8 mouse cellular contexts compared by ENCODE assay signal in the genomic region with DNA sequence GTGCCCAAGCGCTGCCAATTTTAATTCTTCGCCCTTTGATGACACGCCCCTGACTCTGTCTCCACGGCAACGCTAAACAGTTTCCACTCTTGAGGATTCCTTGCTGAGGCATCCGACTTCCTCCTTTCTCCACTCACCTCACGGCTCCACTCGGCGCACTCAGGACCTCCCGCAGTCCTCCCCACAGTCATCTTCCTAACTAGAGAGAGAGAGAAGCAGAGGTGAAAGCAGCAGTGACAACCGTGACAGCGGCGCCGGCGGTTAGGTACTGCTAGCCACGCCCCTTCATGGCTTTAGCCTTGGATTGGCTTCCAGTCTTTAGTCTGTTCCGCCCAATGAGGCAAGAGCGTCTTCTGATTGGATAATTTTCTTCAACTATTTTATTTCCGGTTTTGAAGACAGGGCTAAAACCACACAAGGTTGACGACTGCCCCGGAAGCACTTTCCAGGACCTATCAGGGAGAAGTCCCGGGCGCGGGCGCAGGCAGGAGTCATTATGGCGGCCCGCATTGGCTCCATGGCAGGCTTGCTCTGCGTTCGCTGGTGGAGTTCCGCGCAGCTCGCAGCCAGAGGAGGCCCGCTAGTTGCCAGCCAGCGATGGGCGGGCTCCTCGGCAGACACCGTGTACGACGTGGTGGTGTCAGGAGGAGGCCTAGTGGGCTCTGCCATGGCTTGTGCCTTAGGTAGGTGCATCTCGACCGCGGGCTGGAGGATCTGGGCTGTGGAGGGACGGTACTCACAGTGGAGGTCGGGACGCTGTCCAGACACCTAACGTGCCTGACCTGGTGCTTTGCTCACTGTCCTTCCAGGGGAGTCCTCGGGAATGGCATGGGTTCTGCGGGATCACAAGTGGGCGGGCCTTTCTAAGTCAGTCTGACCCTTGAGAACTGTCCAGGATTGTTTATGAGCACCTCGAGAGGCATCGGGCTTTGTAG. TPM values are rescaled to one million over a fixed set of nuclear protein-coding genes. Genes with fewer than 3 reads are reported as not detected.
A peak's percentile ranks its signal among the peaks of the same experiment; 100 is the strongest.
DNase-seq lines count a peak whose midpoint lies in the region; ATAC-seq lines count a peak whose summit lies in the region.

Coq6 (plus strand) TSS at position 103 of the 935 bp plus-strand sequence.
Fam161b (minus strand) TSS at position 279 of the 935 bp plus-strand sequence.

- H3K27ac ChIP-seq in brown adipose tissue, adult 24 weeks (replicated peaks; ENCODE audit: low read depth, low read length) = peak within 1 kb of the TSS; percentile 39
- peak within 1 kb of the TSS; percentile 68 for H3K27ac ChIP-seq in heart, embryonic 13.5 days (replicated peaks)
- peak within 1 kb of the TSS; percentile 77 for H3K27ac ChIP-seq in liver, embryonic 12.5 days
- H3K27ac ChIP-seq in stomach, embryonic 15.5 days = peak within 1 kb of the TSS; percentile 58

- peak; percentile 97 for ATAC-seq in heart, embryonic 13.5 days (ENCODE audit: extremely low read depth, insufficient number of reproducible peaks, low FRiP score, low TSS enrichment)
- peak; percentile 95 for ATAC-seq in liver, embryonic 12.5 days
- peak; percentile 98 for ATAC-seq in stomach, embryonic 15.5 days (ENCODE audit: insufficient read depth, low FRiP score, low read depth)

- peak within 1 kb of the TSS; percentile 89 for H3K4me2 ChIP-seq in heart, embryonic 13.5 days
- H3K4me2 ChIP-seq in liver, embryonic 12.5 days = peak within 1 kb of the TSS; percentile 80
- peak within 1 kb of the TSS; percentile 78 for H3K4me2 ChIP-seq in stomach, embryonic 15.5 days

- H3K4me1 ChIP-seq in brown adipose tissue, adult 24 weeks (ENCODE audit: control insufficient read depth, insufficient read depth, insufficient read length, low read length) = peaks cover 8% of the 10 kb centered on the region; the same call in 1 of the 2 replicates
- peaks cover 49% of the 10 kb centered on the region for H3K4me1 ChIP-seq in heart, embryonic 13.5 days
- H3K4me1 ChIP-seq in liver, embryonic 12.5 days = peaks cover 71% of the 10 kb centered on the region
- H3K4me1 ChIP-seq in stomach, embryonic 15.5 days = peaks cover 9% of the 10 kb centered on the region; the same call in 1 of the 2 replicates

- WGBS in heart, embryonic 13.5 days = under 1% methylated on average over 51 of the region's 51 CpGs
- WGBS in liver, embryonic 12.5 days (ENCODE audit: insufficient replicate concordance) = under 1% methylated on average over 51 of the region's 51 CpGs
- under 1% methylated on average over 51 of the region's 51 CpGs for WGBS in stomach, embryonic 15.5 days

- H3K4me3 ChIP-seq in brown adipose tissue, adult 24 weeks (ENCODE audit: insufficient read depth, low read depth, low read length) = peak within 1 kb of the TSS; percentile 70
- H3K4me3 ChIP-seq in heart, embryonic 13.5 days = peak within 1 kb of the TSS; percentile 91
- peak within 1 kb of the TSS; percentile 93 for H3K4me3 ChIP-seq in liver, embryonic 12.5 days
- peak within 1 kb of the TSS; percentile 99 for H3K4me3 ChIP-seq in stomach, embryonic 15.5 days (replicated peaks)

- H3K36me3 ChIP-seq in heart, embryonic 13.5 days = peaks cover 9% of the 10 kb centered on the region
- peaks cover 6% of the 10 kb centered on the region for H3K36me3 ChIP-seq in liver, embryonic 12.5 days
- H3K36me3 ChIP-seq in stomach, embryonic 15.5 days = peaks cover under 1% of the 10 kb centered on the region; the same call in 1 of the 2 replicates

- H3K9ac ChIP-seq in heart, embryonic 13.5 days = peak within 1 kb of the TSS; percentile 92
- peak within 1 kb of the TSS; percentile 85 for H3K9ac ChIP-seq in liver, embryonic 12.5 days
- H3K9ac ChIP-seq in stomach, embryonic 15.5 days = peak within 1 kb of the TSS; percentile 82

- DNase-seq in CD4-positive, CD25-positive, alpha-beta regulatory T cell, adult 2 months (ENCODE audit: low read depth, low spot score) = peak; percentile 97
- peak; percentile 94 for DNase-seq in fat pad, adult 2 months (ENCODE audit: extremely low read depth, low read depth, low spot score)
- peak; percentile 97 for DNase-seq in kidney, postnatal 10 days
- peak; percentile 92 for DNase-seq in natural killer cell, adult 2 months (ENCODE audit: low spot score in 2 of 2)

- no peaks in the 10 kb centered on the region for H3K9me3 ChIP-seq in heart, embryonic 13.5 days
- no peaks in the 10 kb centered on the region for H3K9me3 ChIP-seq in liver, embryonic 12.5 days (replicated peaks)
- no peaks in the 10 kb centered on the region for H3K9me3 ChIP-seq in stomach, embryonic 15.5 days

- H3K27me3 ChIP-seq in heart, embryonic 13.5 days (replicated peaks) = no peaks in the 10 kb centered on the region
- H3K27me3 ChIP-seq in liver, embryonic 12.5 days (replicated peaks) = no peaks in the 10 kb centered on the region
- no peaks in the 10 kb centered on the region for H3K27me3 ChIP-seq in stomach, embryonic 15.5 days (replicated peaks)

RNA-seq across cellular contexts. Expression of gene Coq6, which starts in this region (rescaled TPM):
- 153 and 163 TPM in 2 replicates for polyA plus RNA-seq in brown adipose tissue, adult 24 weeks (2012; ENCODE audit: insufficient read depth, insufficient read length, missing spikeins)
- polyA plus RNA-seq in heart, embryonic 13.5 days (2015; fragmentation: Nextera tagmentation; extraction: Ambion mirVana) = 65.9 and 73.0 TPM in 2 replicates
- polyA plus RNA-seq in liver, embryonic 12.5 days (2016; fragmentation: Nextera tagmentation; extraction: Ambion mirVana) = 31.9 and 34.1 TPM in 2 replicates
- polyA plus RNA-seq in stomach, embryonic 15.5 days (2015; fragmentation: Nextera tagmentation; extraction: Ambion mirVana) = 42.0 and 42.8 TPM in 2 replicates

RNA-seq across cellular contexts. Expression of gene Fam161b, which starts in this region (rescaled TPM):
- 3.1 and 4.3 TPM in 2 replicates for polyA plus RNA-seq in brown adipose tissue, adult 24 weeks (2012; ENCODE audit: insufficient read depth, insufficient read length, missing spikeins)
- polyA plus RNA-seq in heart, embryonic 13.5 days (2015; fragmentation: Nextera tagmentation; extraction: Ambion mirVana) = 4.6 and 4.9 TPM in 2 replicates
- polyA plus RNA-seq in liver, embryonic 12.5 days (2016; fragmentation: Nextera tagmentation; extraction: Ambion mirVana) = 2.3 and 2.4 TPM in 2 replicates
- 2.6 and 3.0 TPM in 2 replicates for polyA plus RNA-seq in stomach, embryonic 15.5 days (2015; fragmentation: Nextera tagmentation; extraction: Ambion mirVana)

Comparison
In these comparisons a context has a peak if more than half of its experiments do, and no peak if none do; other contexts are left out.
1. Peak in every context shown above with its lines: DNase-seq, ATAC-seq, H3K4me3 ChIP-seq and H3K27ac ChIP-seq.